Mouse (Mus musculus): ENCODE results near the gene Prr36. TPM values are rescaled to one million over a fixed set of nuclear protein-coding genes. Genes with fewer than 3 reads are reported as not detected.

Gene Prr36
- polyA plus RNA-seq, 1 experiment: 0.47 TPM

DNA sequence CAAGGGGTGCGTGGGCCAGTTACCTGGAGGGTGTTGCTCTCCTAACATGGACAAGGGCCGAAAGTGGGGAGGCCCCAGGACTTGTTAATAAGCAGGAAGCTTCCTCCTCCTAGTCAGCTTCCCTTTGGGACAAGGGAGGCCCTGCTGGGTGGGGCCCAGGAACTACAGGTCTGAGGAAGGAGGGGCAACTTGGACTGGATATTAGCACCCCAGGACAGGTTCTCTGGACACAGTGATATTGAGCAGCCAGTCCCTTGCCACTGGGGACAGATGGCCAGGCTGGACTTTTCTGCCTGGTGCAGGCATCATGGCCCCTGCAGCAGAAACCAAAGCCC lies 10.3 kb downstream of the Prr36 start:
- H3K4me3 ChIP-seq (ENCODE audit: control insufficient read depth, insufficient read depth, low read length): no peak overlapping the region
- no peaks in the 10 kb centered on the region for H3K27me3 ChIP-seq (ENCODE audit: control insufficient read depth, insufficient read depth, low read length)
- no peak for TF ChIP-seq CTCF (IDR thresholded peaks at IDR 0.05; ENCODE audit: borderline replicate concordance, control insufficient read depth, extremely low read depth, insufficient read depth, low read length, poor library complexity)
- no peak for TF ChIP-seq POLR2A (IDR thresholded peaks at IDR 0.05; ENCODE audit: control insufficient read depth, extremely low read depth, insufficient read depth, low read length, poor library complexity)
- WGBS: 97% methylated on average over 2 of the region's 2 CpGs
- H3K36me3 ChIP-seq (ENCODE audit: control insufficient read depth, insufficient read depth, low read length): no peaks in the 10 kb centered on the region
- no peaks in the 10 kb centered on the region for H3K4me1 ChIP-seq (replicated peaks; ENCODE audit: control insufficient read depth, insufficient read depth, low read length)
- H3K27ac ChIP-seq (ENCODE audit: control insufficient read depth, insufficient read depth, low read length): no peak overlapping the region
- no peak for DNase-seq

DNA sequence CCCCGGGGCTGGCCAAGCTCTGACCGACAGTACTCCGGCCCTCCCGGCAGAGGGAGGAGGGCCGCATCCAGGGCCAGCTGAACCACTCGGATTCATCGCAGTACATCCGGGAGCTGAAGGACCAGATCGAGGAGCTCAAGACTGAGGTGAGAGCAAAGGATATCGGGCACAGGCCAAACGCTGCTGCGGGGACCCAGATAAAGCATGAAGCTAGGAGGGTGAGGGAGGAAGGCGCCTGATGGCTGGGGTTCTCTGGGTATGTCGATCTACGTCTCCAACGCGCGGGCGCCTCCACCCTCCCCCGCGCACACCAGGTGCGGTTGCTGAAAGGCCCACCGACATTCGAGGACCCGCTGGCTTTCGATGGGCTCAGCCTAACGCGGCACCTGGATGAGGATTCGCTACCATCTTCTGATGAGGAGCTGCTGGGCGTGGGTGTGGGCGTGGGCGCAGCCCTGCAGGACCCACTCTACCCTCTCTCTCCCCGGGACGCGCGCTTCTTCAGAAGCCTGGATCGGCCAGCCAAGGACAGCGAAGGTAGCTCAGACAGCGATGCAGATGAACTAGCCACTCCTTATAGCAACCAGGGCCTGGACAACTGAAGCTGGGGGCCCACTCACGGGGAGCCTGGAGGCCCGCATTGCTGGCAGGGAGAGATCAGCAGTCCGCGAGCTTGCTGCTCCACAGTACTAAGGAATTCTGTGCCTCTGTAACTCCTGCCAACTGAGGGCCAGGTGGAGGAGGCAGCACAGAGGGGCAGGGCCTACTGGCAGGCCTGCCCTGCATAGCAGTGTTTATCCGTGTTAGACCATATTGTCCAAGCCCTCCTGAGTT lies 10.9 kb downstream of the Prr36 start:
- Histone ChIP-seq H3K4me3 (ENCODE audit: control insufficient read depth, insufficient read depth, low read length) (no peak overlapping the region), H3K27ac (ENCODE audit: control insufficient read depth, insufficient read depth, low read length) (no peak overlapping the region), H3K4me1 (replicated peaks; ENCODE audit: control insufficient read depth, insufficient read depth, low read length) (no peaks in the 10 kb centered on the region), H3K36me3 (ENCODE audit: control insufficient read depth, insufficient read depth, low read length) (no peaks in the 10 kb centered on the region), H3K27me3 (ENCODE audit: control insufficient read depth, insufficient read depth, low read length) (no peaks in the 10 kb centered on the region)
- WGBS: 86% methylated on average over 44 of the region's 44 CpGs
- TF ChIP-seq CTCF (IDR thresholded peaks at IDR 0.05; ENCODE audit: borderline replicate concordance, control insufficient read depth, extremely low read depth, insufficient read depth, low read length, poor library complexity): no peak
- TF ChIP-seq POLR2A (IDR thresholded peaks at IDR 0.05; ENCODE audit: control insufficient read depth, extremely low read depth, insufficient read depth, low read length, poor library complexity): no peak
- no peak for DNase-seq

DNA sequence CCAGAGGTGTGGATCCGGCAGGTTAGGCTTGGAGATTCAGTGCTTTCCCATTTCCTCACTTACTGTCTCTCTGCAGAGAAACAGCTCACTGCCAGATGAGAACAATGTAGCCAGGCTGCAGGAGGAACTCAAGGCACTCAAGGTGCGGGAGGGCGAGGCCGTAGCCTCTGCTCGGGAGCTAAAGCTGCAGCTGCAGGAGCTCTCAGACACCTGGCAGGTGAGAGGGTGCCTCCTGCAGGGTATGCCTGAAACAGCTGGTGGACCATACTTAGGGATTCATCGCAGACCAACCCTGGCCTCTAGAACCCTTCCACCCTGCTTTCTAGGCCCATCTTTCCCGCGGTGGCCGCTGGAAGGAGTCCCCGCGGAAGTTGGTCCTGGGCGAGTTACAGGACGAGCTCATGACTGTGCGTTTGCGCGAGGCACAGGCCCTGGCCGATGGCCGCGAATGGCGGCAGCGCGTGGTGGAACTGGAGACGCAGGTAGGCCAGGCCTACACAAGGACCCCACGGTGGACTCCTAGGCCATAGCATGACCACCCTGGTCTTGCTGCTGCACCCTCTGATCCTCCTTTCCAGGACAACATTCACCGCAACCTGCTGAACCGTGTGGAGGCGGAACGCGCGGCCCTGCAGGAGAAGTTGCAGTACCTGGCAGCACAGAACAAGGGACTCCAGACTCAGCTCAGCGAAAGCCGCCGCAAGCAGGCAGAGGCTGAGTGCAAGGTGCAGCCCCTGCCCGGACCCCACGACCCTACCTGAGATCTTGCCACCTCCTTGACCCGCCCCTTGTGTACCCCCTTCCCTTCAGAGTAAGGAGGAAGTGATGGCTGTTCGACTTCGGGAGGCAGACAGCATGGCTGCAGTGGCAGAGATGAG lies 11.8 kb downstream of the Prr36 start:
- H3K4me3 ChIP-seq (ENCODE audit: control insufficient read depth, insufficient read depth, low read length): no peak overlapping the region
- H3K27me3 ChIP-seq (ENCODE audit: control insufficient read depth, insufficient read depth, low read length): no peaks in the 10 kb centered on the region
- H3K27ac ChIP-seq (ENCODE audit: control insufficient read depth, insufficient read depth, low read length): no peak overlapping the region
- no peaks in the 10 kb centered on the region for H3K36me3 ChIP-seq (ENCODE audit: control insufficient read depth, insufficient read depth, low read length)
- TF ChIP-seq CTCF (IDR thresholded peaks at IDR 0.05; ENCODE audit: borderline replicate concordance, control insufficient read depth, extremely low read depth, insufficient read depth, low read length, poor library complexity): no peak
- no peak for TF ChIP-seq POLR2A (IDR thresholded peaks at IDR 0.05; ENCODE audit: control insufficient read depth, extremely low read depth, insufficient read depth, low read length, poor library complexity)
- no peaks in the 10 kb centered on the region for H3K4me1 ChIP-seq (replicated peaks; ENCODE audit: control insufficient read depth, insufficient read depth, low read length)
- DNase-seq: no peak
- 88% methylated on average over 38 of the region's 38 CpGs for WGBS

DNA sequence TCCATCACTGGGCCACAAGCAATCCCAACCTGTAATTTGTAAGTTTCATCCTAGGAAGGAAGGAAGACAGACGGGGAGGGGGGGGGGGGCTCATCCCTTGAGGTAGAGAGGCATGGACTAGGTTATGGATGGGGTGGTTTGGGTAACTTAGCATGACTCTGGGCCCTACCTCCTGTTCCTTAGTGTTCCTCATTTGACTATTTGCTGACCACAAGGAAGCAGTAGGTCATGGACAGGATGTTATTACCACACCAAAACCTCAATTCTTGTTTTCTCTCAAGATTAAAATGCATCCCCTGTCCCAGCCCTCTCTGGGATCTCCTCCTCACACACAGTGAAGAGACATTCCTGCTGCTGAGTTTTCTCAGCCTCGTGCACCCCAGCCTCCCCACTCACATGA lies 15.9 kb downstream of the Prr36 start:
- H3K36me3 ChIP-seq (ENCODE audit: control insufficient read depth, insufficient read depth, low read length): no peaks in the 10 kb centered on the region
- TF ChIP-seq CTCF (IDR thresholded peaks at IDR 0.05; ENCODE audit: borderline replicate concordance, control insufficient read depth, extremely low read depth, insufficient read depth, low read length, poor library complexity): no peak
- TF ChIP-seq POLR2A (IDR thresholded peaks at IDR 0.05; ENCODE audit: control insufficient read depth, extremely low read depth, insufficient read depth, low read length, poor library complexity): no peak
- no peaks in the 10 kb centered on the region for H3K4me1 ChIP-seq (replicated peaks; ENCODE audit: control insufficient read depth, insufficient read depth, low read length)
- no peak overlapping the region for H3K4me3 ChIP-seq (ENCODE audit: control insufficient read depth, insufficient read depth, low read length)
- H3K27me3 ChIP-seq (ENCODE audit: control insufficient read depth, insufficient read depth, low read length): no peaks in the 10 kb centered on the region
- no peak overlapping the region for H3K27ac ChIP-seq (ENCODE audit: control insufficient read depth, insufficient read depth, low read length)
- WGBS: 69% methylated on average over 2 of the region's 2 CpGs
- DNase-seq: no peak

DNA sequence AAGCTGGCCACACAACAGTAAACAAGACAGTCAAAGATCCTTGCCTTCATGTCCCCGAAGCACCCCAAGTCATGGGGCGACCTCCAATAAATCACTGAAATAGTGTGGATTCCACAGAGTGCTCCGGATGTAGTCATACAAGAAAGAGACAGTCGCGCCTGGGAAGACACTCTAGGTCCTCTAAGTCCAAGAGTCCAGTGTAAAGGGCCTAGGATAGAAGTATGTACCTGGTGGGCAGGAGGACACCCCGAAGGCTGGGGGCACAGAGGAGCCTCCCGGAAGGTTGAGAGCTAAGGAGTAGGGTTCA lies 23.7 kb downstream of the Prr36 start:
- 74% methylated on average over 7 of the region's 7 CpGs for WGBS
- no peaks in the 10 kb centered on the region for H3K36me3 ChIP-seq (ENCODE audit: control insufficient read depth, insufficient read depth, low read length)
- H3K27me3 ChIP-seq (ENCODE audit: control insufficient read depth, insufficient read depth, low read length): no peaks in the 10 kb centered on the region
- no peak for DNase-seq
- H3K4me1 ChIP-seq (replicated peaks; ENCODE audit: control insufficient read depth, insufficient read depth, low read length): peaks cover 5% of the 10 kb centered on the region
- no peak for TF ChIP-seq POLR2A (IDR thresholded peaks at IDR 0.05; ENCODE audit: control insufficient read depth, extremely low read depth, insufficient read depth, low read length, poor library complexity)
- H3K4me3 ChIP-seq (ENCODE audit: control insufficient read depth, insufficient read depth, low read length): no peak overlapping the region
- H3K27ac ChIP-seq (ENCODE audit: control insufficient read depth, insufficient read depth, low read length): no peak overlapping the region

DNA sequence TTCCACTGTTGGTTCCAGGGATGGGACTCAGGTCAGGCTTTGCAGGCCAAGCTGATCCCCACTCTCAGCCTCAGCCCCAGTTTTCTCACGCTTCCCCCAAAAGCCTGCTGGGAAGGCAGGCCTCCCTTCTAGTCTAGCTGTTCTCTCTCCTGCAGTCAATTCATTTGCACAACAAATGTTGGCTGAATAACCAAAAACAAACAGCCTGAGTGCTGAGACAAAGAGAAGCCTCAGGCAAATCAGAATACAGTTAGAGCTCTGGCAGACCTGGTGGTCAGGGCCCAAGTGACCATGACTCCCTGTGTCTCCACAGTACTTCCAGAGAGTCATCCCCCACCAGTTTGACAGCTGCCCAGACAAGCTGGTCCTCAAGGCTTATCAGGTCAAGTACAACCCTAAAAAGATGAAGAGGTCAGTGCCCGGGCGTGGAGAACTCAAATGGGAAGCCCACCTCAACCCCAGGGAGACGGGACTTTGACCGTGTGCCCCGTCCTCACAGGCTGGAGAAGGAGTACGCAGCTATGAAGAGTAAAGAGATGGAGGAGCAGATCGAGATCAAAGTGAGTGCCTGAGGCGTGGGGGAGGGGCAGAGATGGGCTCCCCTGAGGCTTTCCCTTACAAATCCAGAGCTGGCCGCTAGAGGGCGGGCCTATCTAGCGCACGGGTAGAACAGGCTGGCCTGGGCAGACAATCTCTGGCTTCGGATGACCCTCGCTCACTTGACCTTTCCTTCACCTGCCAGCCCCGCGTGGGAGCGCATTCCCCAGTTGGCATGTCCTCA lies 24.3 kb downstream of the Prr36 start:
- Histone ChIP-seq H3K4me1 (replicated peaks; ENCODE audit: control insufficient read depth, insufficient read depth, low read length) (peaks cover 5% of the 10 kb centered on the region), H3K4me3 (ENCODE audit: control insufficient read depth, insufficient read depth, low read length) (no peak overlapping the region), H3K27me3 (ENCODE audit: control insufficient read depth, insufficient read depth, low read length) (no peaks in the 10 kb centered on the region), H3K27ac (ENCODE audit: control insufficient read depth, insufficient read depth, low read length) (no peak overlapping the region), H3K36me3 (ENCODE audit: control insufficient read depth, insufficient read depth, low read length) (no peaks in the 10 kb centered on the region)
- TF ChIP-seq CTCF (IDR thresholded peaks at IDR 0.05; ENCODE audit: borderline replicate concordance, control insufficient read depth, extremely low read depth, insufficient read depth, low read length, poor library complexity) (peak; percentile 94), POLR2A (IDR thresholded peaks at IDR 0.05; ENCODE audit: control insufficient read depth, extremely low read depth, insufficient read depth, low read length, poor library complexity) (no peak)
- peak; percentile 88 for DNase-seq
- WGBS: 20% methylated on average over 18 of the region's 18 CpGs
